Mouse (Mus musculus) erythroid progenitor cell, adult 5-6 weeks (primary cell): ENCODE measurements around the gene Cbx4. TPM values are rescaled to one million over a fixed set of nuclear protein-coding genes. Genes with fewer than 3 reads are reported as not detected.

Source experiments
- ATAC-seq: replicated peaks from 2 replicates; pipeline ENCODE4 v1.8.0; 2016; ENCODE audit warnings: moderate number of reproducible peaks, mild to moderate bottlenecking, moderate TSS enrichment, inconsistent platforms; ENCODE audit not compliant: poor library complexity, low FRiP score, severe bottlenecking
- total RNA-seq, 2 experiments: library from RNA; stranded (forward) in 1 of 2; stranded (reverse) in 1 of 2; fragments of 150-400 nt in 1 of 2; fragments of 186-747, 209-891 nt in 1 of 2; gene quantifications; 2 replicates each; pipeline versions ENCODE4 v1.2.3 to v1.2.4; 2015 to 2017; ENCODE audit warnings: low replicate concordance in 2 of 2

The Cbx4 gene
- total RNA-seq, 2 experiments from 2014 or later = 4.4 to 13.4 TPM

GRCm38 (mm10) chr11:119044551-119045337 is 41.3 kb downstream of the Cbx4 start:
- no peak for ATAC-seq

- ATAC-seq = no peak
Measured at GRCm38 (mm10) chr11:119043761-119044550, 42.1 kb downstream of the Cbx4 start.

- no peak for ATAC-seq
Measured at GRCm38 (mm10) chr11:119043273-119043540, 42.8 kb downstream of the Cbx4 start.

- no peak for ATAC-seq
Measured at GRCm38 (mm10) chr11:119042466-119043272, 43.4 kb downstream of the Cbx4 start.

GRCm38 (mm10) chr11:119041750-119042465 is 44.1 kb downstream of the Cbx4 start:
- ATAC-seq = no peak; the same call in 1 of the 2 replicates

GRCm38 (mm10) chr11:119041325-119041716 is 44.7 kb downstream of the Cbx4 start:
- ATAC-seq = no peak

- peak; percentile 76 for ATAC-seq
Measured at GRCm38 (mm10) chr11:119040600-119041324, 45.3 kb downstream of the Cbx4 start, which contains the start of gene Cbx8. Gene Cbx8 (minus strand): TSS chr11:119040969.

GRCm38 (mm10) chr11:119039732-119040512 is 46.1 kb downstream of the Cbx4 start:
- ATAC-seq = no peak

GRCm38 (mm10) chr11:119038744-119039484 is 47.1 kb downstream of the Cbx4 start:
- no peak for ATAC-seq

GRCm38 (mm10) chr11:119037780-119038401 is 48.1 kb downstream of the Cbx4 start:
- no peak for ATAC-seq

- ATAC-seq = no peak
Measured at GRCm38 (mm10) chr11:119036934-119037779, 48.9 kb downstream of the Cbx4 start.

GRCm38 (mm10) chr11:119036447-119036846 is 49.6 kb downstream of the Cbx4 start:
- ATAC-seq = no peak

GRCm38 (mm10) chr11:119035686-119036165 is 50.3 kb downstream of the Cbx4 start:
- no peak for ATAC-seq

- no peak for ATAC-seq
Measured at GRCm38 (mm10) chr11:119035094-119035685, 50.8 kb downstream of the Cbx4 start.

- no peak for ATAC-seq
Measured at GRCm38 (mm10) chr11:119034635-119035034, 51.4 kb downstream of the Cbx4 start.
